Mouse (Mus musculus) brain, embryonic 18.5 days (tissue): ENCODE measurements around the gene Klra3.
"Not testable (repeated sequence)": the region's sequence is repeated elsewhere in the genome, so short reads cannot be mapped to it uniquely, and the experiment has no call there.

ENCODE experiments used
- DNase-seq: peaks from one replicate; pipeline ENCODE4 v3.0.0-alpha.2; 2012; ENCODE audit warnings: low read depth, low spot score

Gene Klra3

GRCm38 (mm10) chr6:130337411-130337810 lies at the start of gene Klra3:
Klra3 (minus strand) TSS chr6:130337574.
- DNase-seq, result no peak

- no peak for DNase-seq
These were observed 49.4 kb upstream of the Klra3 start, which contains the start of gene Klra1 for GRCm38 (mm10) chr6:130386750-130387149. Klra1 (minus strand) TSS chr6:130386874.

GRCm38 (mm10) chr6:130385803-130386202 lies 48.4 kb upstream of the Klra3 start:
- DNase-seq, result no peak

GRCm38 (mm10) chr6:130382375-130382774 lies 45.0 kb upstream of the Klra3 start:
- DNase-seq, result no peak

GRCm38 (mm10) chr6:130345381-130345780 lies 8.0 kb upstream of the Klra3 start:
- not testable (repeated sequence) for DNase-seq

- DNase-seq, result not testable (repeated sequence)
These were observed 4.6 kb upstream of the Klra3 start for GRCm38 (mm10) chr6:130341973-130342372.

GRCm38 (mm10) chr6:130287984-130288649 lies 49.3 kb downstream of the Klra3 start:
- no peak for DNase-seq

- DNase-seq, result not testable (repeated sequence)
These were observed 55.5 kb downstream of the Klra3 start, which contains the start of gene Klra10 for GRCm38 (mm10) chr6:130281828-130282227. Klra10 (minus strand) TSS chr6:130281928.
